Mouse (Mus musculus) bone marrow, adult 2 months (tissue): ENCODE results near the gene Lingo1. TPM values are rescaled to one million over a fixed set of nuclear protein-coding genes. Genes with fewer than 3 reads are reported as not detected.

Experiments
- H3K27ac ChIP-seq: fragments of 200-500 bp; 2 replicates; pipeline ENCODE4 v1.5.1; 2012; ENCODE audit warnings: low read depth, mild to moderate bottlenecking, control low read depth, inconsistent platforms, low read length; ENCODE audit not compliant: control insufficient read depth, poor library complexity, insufficient read depth
- H3K4me1 ChIP-seq: fragments of 200-500 bp; 2 replicates; pipeline ENCODE4 v1.6.1; 2011; ENCODE audit warnings: low read length; ENCODE audit not compliant: control insufficient read depth, insufficient read depth
- H3K4me3 ChIP-seq: fragments of 200-500 bp; replicated peaks from 2 replicates; pipeline ENCODE3; 2011; ENCODE audit warnings: mild to moderate bottlenecking, low read depth, low read length, control low read depth; ENCODE audit not compliant: control insufficient read depth
- CTCF ChIP-seq: fragments of 200-500 bp; IDR thresholded peaks from 2 replicates; pipeline ENCODE4 v1.5.1; 2011; ENCODE audit warnings: low read length, control low read depth; ENCODE audit not compliant: control insufficient read depth, insufficient read depth
- POLR2A ChIP-seq: fragments of 200-500 bp; IDR thresholded peaks from 2 replicates; pipeline ENCODE4 v1.6.1; 2011; ENCODE audit warnings: low read depth, mild to moderate bottlenecking, control low read depth, low read length, borderline replicate concordance; ENCODE audit not compliant: control insufficient read depth
- WGBS: fragments of 180-500 bp; shearing (Covaris S2); methylation state at CpG from one replicate; pipeline ENCODE4 v1.1.7; 2018; 5-methylcytosine and 5-hydroxymethylcytosine counted together
- polyA plus RNA-seq: library from polyadenylated mRNA; stranded (reverse); fragments of >200 nt; gene quantifications from 2 replicates; pipeline ENCODE4 v1.2.4, GENCODE M21; 2011; ENCODE audit warnings: low replicate concordance; ENCODE audit not compliant: missing spikeins, insufficient read depth, insufficient read length

Lingo1 gene
- polyA plus RNA-seq, 1 experiment, result 0.87 TPM

GRCm38 (mm10) chr9:56744369-56744768, 51.9 kb downstream of the Lingo1 start:
- H3K4me1 ChIP-seq, result no peaks in the 10 kb centered on the region
- WGBS, result 4% methylated on average over 5 of the region's 5 CpGs
- H3K4me3 ChIP-seq, result no peak overlapping the region
- no peak for TF ChIP-seq POLR2A
- no peak for TF ChIP-seq CTCF
- no peak overlapping the region for H3K27ac ChIP-seq

DNA sequence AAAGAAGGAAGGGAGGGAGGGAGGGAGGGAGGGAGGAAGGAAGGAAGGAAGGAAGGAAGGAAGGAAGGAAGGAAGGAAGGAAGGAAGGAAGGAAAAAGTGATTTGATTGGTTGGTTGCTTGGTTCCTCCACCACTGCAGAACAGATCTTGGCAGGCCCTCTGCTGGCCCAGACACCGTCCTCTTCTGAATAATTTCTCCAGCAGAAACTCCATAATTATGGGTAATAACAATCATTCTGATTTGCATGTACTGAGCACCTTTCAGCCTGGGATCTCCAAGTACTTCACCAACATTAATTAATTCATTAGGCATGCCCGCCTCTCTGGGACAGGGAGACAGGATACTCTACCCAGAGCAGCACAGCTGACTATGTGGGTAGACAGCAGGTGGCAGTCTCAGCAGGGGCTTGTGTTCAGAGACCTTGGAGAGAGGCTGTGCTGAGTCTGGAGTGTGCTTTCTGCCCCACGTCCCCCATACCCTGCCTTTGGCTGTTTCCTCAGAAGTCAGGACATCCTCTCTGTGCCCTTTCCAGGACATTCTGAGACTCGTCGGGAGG, 57.0 kb downstream of the Lingo1 start:
- no peaks in the 10 kb centered on the region for H3K4me1 ChIP-seq
- no peak overlapping the region for H3K27ac ChIP-seq
- TF ChIP-seq CTCF, result no peak
- no peak for TF ChIP-seq POLR2A
- WGBS, result 58% methylated on average over 5 of the region's 5 CpGs
- H3K4me3 ChIP-seq, result no peak overlapping the region

DNA sequence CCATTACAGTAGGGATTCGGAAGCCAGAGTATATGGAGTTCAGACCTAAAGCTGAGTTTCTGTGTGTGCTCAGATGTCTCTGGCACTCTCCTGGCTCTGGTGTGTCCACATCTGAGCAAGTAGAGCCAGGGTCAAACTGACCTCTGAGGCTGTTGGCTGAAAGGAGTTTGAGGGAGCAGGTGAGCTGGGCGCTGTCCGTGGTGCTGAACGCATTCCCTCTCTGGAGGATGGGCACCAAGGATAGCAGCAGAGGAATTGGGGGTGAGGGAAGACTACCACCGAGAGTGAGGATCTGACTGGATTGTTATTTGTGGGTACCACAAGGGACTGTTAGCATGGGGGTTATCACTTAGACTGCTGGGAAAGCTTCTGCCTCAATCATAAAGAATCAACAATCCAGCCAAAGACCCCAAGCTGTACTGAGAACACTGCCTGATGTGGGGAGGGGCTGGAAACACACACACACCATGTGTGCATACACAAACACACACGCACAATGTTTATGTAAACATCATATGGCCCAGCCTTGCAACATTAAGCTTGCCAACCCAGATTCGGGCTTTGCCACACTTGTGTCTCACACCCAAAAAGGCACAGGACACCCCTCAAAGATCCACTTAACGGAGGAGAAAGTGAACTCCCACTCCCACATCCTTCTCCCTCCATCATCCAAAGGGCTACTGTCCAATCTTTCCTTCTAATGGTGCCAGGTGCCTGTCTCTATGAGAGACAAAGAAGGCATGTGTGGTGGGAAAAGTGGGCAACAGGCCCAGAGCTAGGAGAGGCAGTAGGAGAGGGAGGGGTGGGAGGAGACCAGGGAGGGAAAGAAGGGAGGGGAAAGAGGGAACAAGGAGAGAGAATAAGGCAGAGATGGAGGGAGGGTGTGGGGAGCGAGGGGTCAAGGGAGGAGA, 57.8 kb downstream of the Lingo1 start:
- 40% methylated on average over 9 of the region's 9 CpGs for WGBS
- no peak overlapping the region for H3K27ac ChIP-seq
- no peak overlapping the region for H3K4me3 ChIP-seq
- TF ChIP-seq POLR2A, result no peak
- no peak for TF ChIP-seq CTCF
- H3K4me1 ChIP-seq, result no peaks in the 10 kb centered on the region

DNA sequence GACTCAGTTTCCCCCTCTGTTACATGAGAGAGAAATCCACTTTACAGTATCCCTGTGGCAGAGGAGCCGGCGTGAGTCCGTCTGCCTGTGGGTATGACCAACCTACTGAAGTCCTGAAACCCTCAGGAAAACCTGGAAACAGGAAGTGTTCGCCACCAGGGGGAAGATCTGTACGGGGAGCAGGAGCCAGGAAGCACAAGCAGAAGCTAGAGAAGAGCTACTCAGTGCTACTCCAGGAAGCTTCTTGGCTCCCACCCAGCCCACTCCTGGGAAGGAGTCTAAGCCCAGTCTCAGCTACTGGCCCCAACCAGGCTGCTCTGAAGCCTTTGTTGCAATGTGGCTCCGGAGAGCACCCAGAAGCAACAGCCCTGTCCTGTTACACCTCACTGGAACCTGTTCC, 61.9 kb downstream of the Lingo1 start:
- TF ChIP-seq POLR2A, result no peak
- TF ChIP-seq CTCF, result no peak
- no peak overlapping the region for H3K27ac ChIP-seq
- WGBS, result 46% methylated on average over 6 of the region's 6 CpGs
- no peaks in the 10 kb centered on the region for H3K4me1 ChIP-seq
- no peak overlapping the region for H3K4me3 ChIP-seq

- H3K27ac ChIP-seq, result no peak overlapping the region
- 39% methylated on average over 2 of the region's 2 CpGs for WGBS
- no peak overlapping the region for H3K4me3 ChIP-seq
- H3K4me1 ChIP-seq, result no peaks in the 10 kb centered on the region
- TF ChIP-seq CTCF (no peak), POLR2A (no peak)
These were observed 65.3 kb downstream of the Lingo1 start for GRCm38 (mm10) chr9:56730997-56731396.

DNA sequence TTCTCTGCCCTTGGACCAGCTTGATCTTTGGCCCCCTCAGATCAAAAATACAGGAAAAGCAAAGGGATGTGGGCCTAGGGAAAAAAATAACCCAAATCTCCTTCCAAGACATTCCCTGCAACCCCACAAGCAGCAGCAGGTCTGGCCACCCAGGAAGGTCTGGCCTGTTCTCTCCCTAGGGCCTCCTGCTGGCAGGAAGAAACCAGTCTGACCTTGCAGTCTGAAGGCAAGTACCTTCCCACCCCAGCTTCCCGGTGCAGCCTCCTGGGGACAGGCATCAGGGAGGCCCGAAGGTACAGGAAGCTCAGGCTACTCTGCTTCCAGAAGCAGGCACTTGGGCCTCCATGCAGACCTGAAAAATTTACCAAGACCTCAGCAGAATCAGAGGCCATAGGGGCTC, 67.1 kb downstream of the Lingo1 start:
- Histone ChIP-seq H3K4me3 (no peak overlapping the region), H3K4me1 (no peaks in the 10 kb centered on the region), H3K27ac (no peak overlapping the region)
- no peak for TF ChIP-seq POLR2A
- TF ChIP-seq CTCF, result no peak
- WGBS, result 32% methylated on average over 2 of the region's 2 CpGs

GRCm38 (mm10) chr9:56727703-56728684, 68.3 kb downstream of the Lingo1 start:
- H3K27ac ChIP-seq, result no peak overlapping the region
- H3K4me3 ChIP-seq, result no peak overlapping the region
- H3K4me1 ChIP-seq, result no peaks in the 10 kb centered on the region
- WGBS, result 48% methylated on average over 15 of the region's 15 CpGs
- no peak for TF ChIP-seq CTCF
- TF ChIP-seq POLR2A, result no peak

GRCm38 (mm10) chr9:56725814-56726213, 70.5 kb downstream of the Lingo1 start:
- 24% methylated on average over 2 of the region's 2 CpGs for WGBS

More at GRCm38 (mm10) chr9:56725814-56726213, 70.5 kb downstream of the Lingo1 start:
- no peak overlapping the region for H3K27ac ChIP-seq
- H3K4me1 ChIP-seq, result no peaks in the 10 kb centered on the region
- no peak overlapping the region for H3K4me3 ChIP-seq
- TF ChIP-seq CTCF, result peak; percentile 61
- no peak for TF ChIP-seq POLR2A
